Mouse (Mus musculus): ENCODE measurements around the gene Arl4c. TPM values are rescaled to one million over a fixed set of nuclear protein-coding genes. Genes with fewer than 3 reads are reported as not detected.

The Arl4c gene
- total RNA-seq (2012; rRNA removed) (not detected in 2 replicates), polyA plus RNA-seq (2012; ENCODE audit: insufficient read depth in 1 of 2, insufficient read length in 2 of 2, low read depth in 1 of 2, low replicate concordance in 2 of 2, missing spikeins in 1 of 2) (not detected)

DNA sequence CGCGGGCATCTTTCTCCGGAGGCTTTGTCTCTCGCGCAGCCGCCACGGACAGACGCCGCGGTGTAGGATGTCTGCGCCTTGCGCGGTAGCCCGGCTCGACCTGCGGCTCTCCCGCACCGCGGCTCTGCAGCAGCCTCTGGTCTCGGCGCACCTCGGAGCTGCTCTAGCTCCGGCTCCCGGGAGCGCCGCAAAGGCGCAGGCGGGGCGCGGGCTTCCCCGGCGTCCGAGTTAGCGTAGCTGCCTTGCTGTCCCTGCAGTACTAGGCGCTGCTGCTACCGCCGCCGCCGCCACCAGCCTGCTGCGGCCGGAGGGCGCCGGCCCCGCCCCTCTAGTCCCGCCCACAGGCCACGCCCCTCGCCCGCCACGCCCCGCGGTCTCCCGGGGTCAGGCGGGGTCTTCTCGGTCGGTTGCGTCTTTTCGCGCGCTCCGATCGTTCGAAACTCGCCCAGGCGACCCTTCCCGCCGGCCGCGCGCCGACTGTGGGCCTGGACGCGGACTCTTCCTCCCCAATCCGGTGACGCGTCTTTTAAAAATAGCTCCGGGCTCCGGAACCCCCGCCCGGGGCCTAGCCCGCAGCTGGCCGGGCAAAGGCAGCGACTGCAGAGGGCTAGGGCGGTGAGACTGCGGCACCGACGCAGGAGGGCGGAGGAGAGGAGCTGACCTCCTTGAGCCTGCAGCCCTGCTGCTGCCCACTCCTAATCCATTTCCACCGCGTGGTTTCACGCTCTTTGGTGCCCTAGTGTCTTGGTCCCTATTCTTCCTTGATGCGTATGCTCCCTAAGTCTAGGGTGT lies at the start of gene Arl4c:
Arl4c (minus strand) TSS at position 352 of the 792 bp plus-strand sequence.
- H3K4me3 ChIP-seq (ENCODE audit: control insufficient read depth in 1 of 2, insufficient read depth in 1 of 2, low read depth in 2 of 2, low read length in 2 of 2): no peak within 1 kb of the TSS
- DNase-seq (ENCODE audit: low read depth, low spot score): no peak
- no peaks in the 10 kb centered on the region for H3K4me1 ChIP-seq (ENCODE audit: control insufficient read depth in 1 of 2, insufficient read depth in 2 of 2, low read length in 2 of 2)
- no peaks in the 10 kb centered on the region for H3K9me3 ChIP-seq (replicated peaks; ENCODE audit: insufficient read depth, low read length)
- TF ChIP-seq POLR2A (IDR thresholded peaks at IDR 0.05; ENCODE audit: control insufficient read depth in 1 of 2, insufficient read depth in 1 of 2, low read depth in 1 of 2, low read length in 2 of 2, poor library complexity in 1 of 2) (no peak), HCFC1 (IDR thresholded peaks at IDR 0.05; ENCODE audit: low read depth, low read length) (no peak), ZKSCAN1 (IDR thresholded peaks at IDR 0.05; ENCODE audit: low read depth, low read length) (no peak), ZC3H11A (IDR thresholded peaks at IDR 0.05; ENCODE audit: low read depth, low read length) (no peak), POLR2AphosphoS2 (IDR thresholded peaks at IDR 0.05; ENCODE audit: low read length) (no peak), ZNF384 (IDR thresholded peaks at IDR 0.05; ENCODE audit: low read depth, low read length) (no peak), MAX (IDR thresholded peaks at IDR 0.05; ENCODE audit: low read length) (no peak)
- no peak within 1 kb of the TSS for H3K27ac ChIP-seq (ENCODE audit: control insufficient read depth, low read depth, low read length)
- no peak within 1 kb of the TSS for H3K9ac ChIP-seq (ENCODE audit: control insufficient read depth, low read depth, low read length, poor library complexity, severe bottlenecking)
- H3K36me3 ChIP-seq (ENCODE audit: control insufficient read depth in 1 of 2, insufficient read depth in 2 of 2, low read length in 2 of 2): no peaks in the 10 kb centered on the region
- H3K27me3 ChIP-seq (ENCODE audit: control insufficient read depth in 1 of 2, insufficient read depth in 2 of 2, low read length in 2 of 2): no peaks in the 10 kb centered on the region
- H3K79me2 ChIP-seq (ENCODE audit: control insufficient read depth, insufficient read depth, low read length, poor library complexity): no peaks in the 10 kb centered on the region

DNA sequence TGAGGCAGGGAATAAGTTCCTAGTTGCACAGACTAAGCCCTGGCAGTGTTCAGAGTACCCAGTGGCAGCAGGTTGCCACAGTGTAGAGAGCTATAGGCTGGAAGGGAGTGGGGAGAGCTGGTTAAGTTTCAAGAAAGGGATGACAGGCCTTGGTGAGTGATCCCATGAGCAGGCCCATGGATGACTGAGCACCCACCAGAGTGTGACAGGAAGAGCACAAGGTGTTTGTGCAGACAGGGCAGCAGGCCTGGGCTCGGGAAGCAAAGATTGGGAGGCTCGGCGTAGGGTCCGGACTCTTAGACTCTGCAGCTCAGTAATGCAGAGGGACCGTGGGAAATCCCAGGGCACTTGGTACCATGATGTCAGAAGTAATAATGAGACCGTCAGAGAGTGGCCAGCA lies 49.3 kb upstream of the Arl4c start:
- no peak for DNase-seq (ENCODE audit: low read depth, low spot score)
- Histone ChIP-seq H3K4me3 (ENCODE audit: control insufficient read depth in 1 of 2, insufficient read depth in 1 of 2, low read depth in 2 of 2, low read length in 2 of 2) (no peak overlapping the region), H3K36me3 (ENCODE audit: control insufficient read depth in 1 of 2, insufficient read depth in 2 of 2, low read length in 2 of 2) (no peaks in the 10 kb centered on the region), H3K27me3 (ENCODE audit: control insufficient read depth in 1 of 2, insufficient read depth in 2 of 2, low read length in 2 of 2) (no peaks in the 10 kb centered on the region), H3K27ac (ENCODE audit: control insufficient read depth, low read depth, low read length) (no peak overlapping the region), H3K9ac (ENCODE audit: control insufficient read depth, low read depth, low read length, poor library complexity, severe bottlenecking) (no peak overlapping the region), H3K79me2 (ENCODE audit: control insufficient read depth, insufficient read depth, low read length, poor library complexity) (no peaks in the 10 kb centered on the region), H3K4me1 (ENCODE audit: control insufficient read depth in 1 of 2, insufficient read depth in 2 of 2, low read length in 2 of 2) (no peaks in the 10 kb centered on the region), H3K9me3 (replicated peaks; ENCODE audit: insufficient read depth, low read length) (no peaks in the 10 kb centered on the region)
- no peak for TF ChIP-seq GATA1 (IDR thresholded peaks at IDR 0.05; ENCODE audit: low read depth, low read length)
- no peak for TF ChIP-seq HCFC1 (IDR thresholded peaks at IDR 0.05; ENCODE audit: low read depth, low read length)
- no peak for TF ChIP-seq TAL1 (IDR thresholded peaks at IDR 0.05; ENCODE audit: low read length)
- TF ChIP-seq RAD21 (IDR thresholded peaks at IDR 0.05; ENCODE audit: low read depth, low read length): no peak
- TF ChIP-seq MAX (IDR thresholded peaks at IDR 0.05; ENCODE audit: low read length): no peak
- no peak for TF ChIP-seq ZKSCAN1 (IDR thresholded peaks at IDR 0.05; ENCODE audit: low read depth, low read length)
- TF ChIP-seq JUND (IDR thresholded peaks at IDR 0.05; ENCODE audit: low read depth, low read length): no peak
- no peak for TF ChIP-seq ZC3H11A (IDR thresholded peaks at IDR 0.05; ENCODE audit: low read depth, low read length)
- TF ChIP-seq CTCF (IDR thresholded peaks at IDR 0.05 in 2 of 3, conservative IDR thresholded peaks at IDR 0.05 in 1 of 3; ENCODE audit: control insufficient read depth in 1 of 3, insufficient read depth in 1 of 3, low read depth in 2 of 3, low read length in 3 of 3, poor library complexity in 1 of 3, severe bottlenecking in 1 of 3): no peak
- TF ChIP-seq RCOR1 (IDR thresholded peaks at IDR 0.05; ENCODE audit: low read depth, low read length): no peak
- TF ChIP-seq SIN3A (IDR thresholded peaks at IDR 0.05; ENCODE audit: low read length): no peak
- TF ChIP-seq POLR2A (IDR thresholded peaks at IDR 0.05; ENCODE audit: control insufficient read depth in 1 of 2, insufficient read depth in 1 of 2, low read depth in 1 of 2, low read length in 2 of 2, poor library complexity in 1 of 2): no peak
- TF ChIP-seq MAZ (IDR thresholded peaks at IDR 0.05; ENCODE audit: low read depth, low read length): no peak
- TF ChIP-seq USF1 (IDR thresholded peaks at IDR 0.05; ENCODE audit: low read depth, low read length): no peak
- TF ChIP-seq POLR2AphosphoS2 (IDR thresholded peaks at IDR 0.05; ENCODE audit: low read length): no peak

Data from MEL (cell line).